Mouse (Mus musculus): ENCODE results near the gene Ankrd50.

- no peak for TF ChIP-seq CTCF (IDR thresholded peaks at IDR 0.05; ENCODE audit: low read depth)
- TF ChIP-seq EP300 (IDR thresholded peaks at IDR 0.05; ENCODE audit: low read depth): no peak
These were observed 17.1 kb upstream of the Ankrd50 start for GRCm38 (mm10) chr3:38501739-38502138.
